Mouse (Mus musculus) heart, embryonic 15.5 days (tissue): ENCODE data around the gene Pde4a. TPM values are rescaled to one million over a fixed set of nuclear protein-coding genes. Genes with fewer than 3 reads are reported as not detected.
A peak's percentile ranks its signal among the peaks of the same experiment; 100 is the strongest.

Experiments
- ATAC-seq: fragments of 200-750 bp; cut with Nextera tagmentation; replicated peaks from 2 replicates; pipeline ENCODE4 v1.8.0; 2017; ENCODE audit warnings: low read depth, moderate TSS enrichment; ENCODE audit not compliant: insufficient number of reproducible peaks, insufficient read depth, low FRiP score
- H3K27ac ChIP-seq: fragments of 300-500 bp; sonication (generic); 2 replicates; pipeline ENCODE4 v1.5.1; 2015; ENCODE audit warnings: mild to moderate bottlenecking, inconsistent platforms
- H3K27me3 ChIP-seq: fragments of 300-500 bp; sonication (generic); 2 replicates; pipeline ENCODE4 v1.6.1; 2015; ENCODE audit warnings: inconsistent platforms
- H3K36me3 ChIP-seq: fragments of 300-500 bp; sonication (generic); 2 replicates; pipeline ENCODE4 v1.6.1; 2015; ENCODE audit warnings: mild to moderate bottlenecking, inconsistent platforms
- H3K4me1 ChIP-seq: fragments of 300-500 bp; sonication (generic); replicated peaks from 2 replicates; pipeline ENCODE4 v1.6.1; 2015; ENCODE audit warnings: inconsistent platforms
- H3K4me2 ChIP-seq: fragments of 300-500 bp; sonication (generic); 2 replicates; pipeline ENCODE4 v1.6.1; 2015; ENCODE audit warnings: inconsistent platforms, mild to moderate bottlenecking, moderate library complexity
- H3K4me3 ChIP-seq: fragments of 300-500 bp; sonication (generic); 2 replicates; pipeline ENCODE4 v1.5.1; 2015; ENCODE audit warnings: mild to moderate bottlenecking, inconsistent platforms
- H3K9ac ChIP-seq: fragments of 300-500 bp; sonication (generic); 2 replicates; pipeline ENCODE4 v1.6.1; 2015; ENCODE audit warnings: mild to moderate bottlenecking, inconsistent platforms
- H3K9me3 ChIP-seq: fragments of 300-500 bp; sonication (generic); replicated peaks from 2 replicates; pipeline ENCODE4 v1.6.1; 2016; ENCODE audit warnings: inconsistent platforms
- WGBS: fragments of 180-500 bp; shearing (Covaris S2); methylation state at CpG from one replicate; pipeline ENCODE4 v1.1.7; 2015; ENCODE audit warnings: mixed read lengths; 5-methylcytosine and 5-hydroxymethylcytosine counted together
- polyA plus RNA-seq: library from polyadenylated mRNA; unstranded; fragments of >200 nt; fragmentation: Nextera tagmentation; extraction: Ambion mirVana; gene quantifications from 2 replicates; pipeline ENCODE4 v1.2.1, GENCODE M21; 2015

The Pde4a gene
- polyA plus RNA-seq, 1 experiment from 2014 or later, result 13.0 TPM

DNA sequence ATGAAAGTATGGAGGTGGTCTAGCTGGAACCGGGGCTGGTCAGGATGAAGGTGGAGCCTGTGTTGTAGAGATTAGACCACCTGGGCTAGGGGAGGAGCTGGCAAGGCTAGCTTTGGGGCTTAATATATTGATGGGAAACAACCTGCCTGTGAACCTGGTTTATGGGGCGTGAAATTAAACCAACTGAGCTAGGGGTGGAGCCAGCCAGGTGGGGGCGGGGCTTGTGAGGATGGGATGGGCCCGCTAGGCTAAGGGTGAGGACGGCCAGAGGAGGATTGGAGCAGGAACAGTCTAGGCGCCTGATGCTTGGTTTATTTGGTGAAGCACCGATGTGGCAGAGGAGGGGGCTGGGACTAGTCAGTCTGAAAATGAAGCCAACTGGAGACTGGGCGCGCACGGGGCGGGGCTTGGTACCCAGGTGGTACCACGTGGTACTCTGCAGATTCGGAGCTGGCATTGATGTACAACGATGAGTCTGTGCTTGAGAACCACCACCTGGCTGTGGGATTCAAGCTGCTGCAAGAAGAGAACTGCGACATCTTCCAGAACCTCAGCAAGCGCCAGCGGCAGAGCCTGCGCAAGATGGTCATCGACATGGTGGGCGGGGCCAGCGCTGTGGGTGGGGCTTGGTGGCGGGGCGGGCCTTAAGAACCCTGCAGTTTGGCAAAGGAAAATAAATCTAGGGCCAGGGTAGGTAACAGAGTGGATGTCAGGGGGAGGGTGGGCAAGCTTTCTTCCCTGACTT is 39.2 kb downstream of the Pde4a start:
- 16% methylated on average over 23 of the region's 23 CpGs for WGBS
- Histone ChIP-seq H3K4me3 (peak overlapping the region; percentile 30), H3K36me3 (peaks cover 18% of the 10 kb centered on the region; the same call in 1 of the 2 replicates), H3K27me3 (no peaks in the 10 kb centered on the region), H3K27ac (no peak overlapping the region), H3K4me2 (peak overlapping the region; percentile 53), H3K9me3 (no peaks in the 10 kb centered on the region), H3K4me1 (peaks cover 7% of the 10 kb centered on the region), H3K9ac (no peak overlapping the region)
- ATAC-seq, result peak; percentile 50; the same call in 1 of the 2 replicates

DNA sequence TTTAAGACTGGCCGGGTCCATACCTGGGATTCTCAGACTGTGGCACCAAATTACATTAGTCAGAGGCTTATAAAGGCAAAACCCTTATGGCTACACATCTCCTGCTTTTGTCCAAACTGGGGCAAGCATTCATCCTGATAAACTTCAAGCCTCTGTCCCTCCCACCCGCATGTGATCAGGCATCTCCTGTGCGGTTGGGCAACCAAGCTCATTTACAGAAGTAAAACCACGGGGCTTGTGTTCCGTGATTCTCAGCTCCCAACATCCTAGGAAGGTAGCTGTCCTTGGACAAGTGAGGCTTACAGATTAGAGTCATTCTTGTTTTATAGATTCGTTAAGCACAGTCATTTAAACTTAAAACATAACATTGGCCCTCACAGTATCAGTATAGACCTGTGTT is 41.3 kb downstream of the Pde4a start:
- H3K4me3 ChIP-seq, result no peak overlapping the region
- H3K27me3 ChIP-seq, result no peaks in the 10 kb centered on the region
- ATAC-seq, result no peak
- WGBS, result 84% methylated on average over 6 of the region's 6 CpGs
- peaks cover 24% of the 10 kb centered on the region for H3K36me3 ChIP-seq
- no peak overlapping the region for H3K27ac ChIP-seq
- no peak overlapping the region for H3K9ac ChIP-seq
- no peaks in the 10 kb centered on the region for H3K9me3 ChIP-seq
- peaks cover 7% of the 10 kb centered on the region for H3K4me1 ChIP-seq
- no peak overlapping the region for H3K4me2 ChIP-seq

- Histone ChIP-seq H3K4me1 (peaks cover 7% of the 10 kb centered on the region), H3K27ac (no peak overlapping the region), H3K4me3 (no peak overlapping the region), H3K4me2 (no peak overlapping the region), H3K27me3 (no peaks in the 10 kb centered on the region), H3K9me3 (no peaks in the 10 kb centered on the region), H3K36me3 (peaks cover 26% of the 10 kb centered on the region), H3K9ac (no peak overlapping the region)
- no peak for ATAC-seq
- WGBS, result 81% methylated on average over 2 of the region's 2 CpGs
Measured at GRCm38 (mm10) chr9:21208626-21209025, 43.1 kb downstream of the Pde4a start.

DNA sequence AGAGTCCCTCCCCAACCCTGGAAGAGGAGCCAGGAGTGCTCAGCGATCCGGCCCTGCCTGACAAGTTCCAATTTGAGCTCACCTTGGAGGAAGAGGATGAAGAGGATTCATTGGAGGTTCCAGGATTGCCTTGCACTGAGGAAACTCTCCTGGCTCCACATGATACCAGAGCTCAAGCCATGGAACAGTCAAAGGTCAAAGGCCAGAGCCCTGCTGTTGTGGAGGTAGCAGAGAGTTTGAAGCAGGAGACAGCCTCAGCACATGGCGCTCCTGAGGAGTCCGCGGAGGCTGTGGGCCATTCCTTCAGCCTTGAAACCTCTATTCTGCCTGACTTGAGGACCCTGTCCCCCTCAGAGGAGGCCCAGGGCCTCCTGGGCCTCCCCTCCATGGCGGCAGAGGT is 45.3 kb downstream of the Pde4a start:
- 79% methylated on average over 6 of the region's 6 CpGs for WGBS
- no peaks in the 10 kb centered on the region for H3K9me3 ChIP-seq
- H3K4me1 ChIP-seq, result no peaks in the 10 kb centered on the region
- no peak overlapping the region for H3K9ac ChIP-seq
- H3K4me2 ChIP-seq, result no peak overlapping the region
- no peaks in the 10 kb centered on the region for H3K27me3 ChIP-seq
- no peak for ATAC-seq
- H3K36me3 ChIP-seq, result peaks cover 23% of the 10 kb centered on the region
- H3K27ac ChIP-seq, result no peak overlapping the region
- no peak overlapping the region for H3K4me3 ChIP-seq

DNA sequence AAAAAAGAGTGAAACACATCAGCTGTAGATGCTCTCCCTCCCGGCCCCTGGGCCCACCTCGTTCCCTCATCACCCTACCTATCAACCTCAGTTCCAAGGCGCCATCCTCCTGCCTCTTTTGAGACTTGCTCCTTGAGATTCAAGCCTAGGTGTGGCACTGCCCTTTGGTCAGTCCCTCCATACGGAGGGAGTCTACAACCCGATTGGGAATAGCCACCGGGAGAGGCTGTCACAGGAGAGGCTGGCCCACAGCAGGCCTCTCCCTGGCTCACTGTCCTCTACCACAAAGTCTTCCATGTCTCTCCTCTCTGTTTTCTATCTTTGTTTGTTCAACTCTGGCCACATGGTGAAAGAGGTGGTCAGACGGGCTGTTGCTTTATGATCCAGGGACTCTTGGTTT is 46.1 kb downstream of the Pde4a start:
- Histone ChIP-seq H3K4me1 (no peaks in the 10 kb centered on the region), H3K27me3 (no peaks in the 10 kb centered on the region), H3K4me2 (no peak overlapping the region), H3K27ac (no peak overlapping the region), H3K36me3 (peaks cover 18% of the 10 kb centered on the region), H3K9me3 (no peaks in the 10 kb centered on the region), H3K9ac (no peak overlapping the region), H3K4me3 (no peak overlapping the region)
- WGBS, result 85% methylated on average over 7 of the region's 7 CpGs
- ATAC-seq, result no peak

DNA sequence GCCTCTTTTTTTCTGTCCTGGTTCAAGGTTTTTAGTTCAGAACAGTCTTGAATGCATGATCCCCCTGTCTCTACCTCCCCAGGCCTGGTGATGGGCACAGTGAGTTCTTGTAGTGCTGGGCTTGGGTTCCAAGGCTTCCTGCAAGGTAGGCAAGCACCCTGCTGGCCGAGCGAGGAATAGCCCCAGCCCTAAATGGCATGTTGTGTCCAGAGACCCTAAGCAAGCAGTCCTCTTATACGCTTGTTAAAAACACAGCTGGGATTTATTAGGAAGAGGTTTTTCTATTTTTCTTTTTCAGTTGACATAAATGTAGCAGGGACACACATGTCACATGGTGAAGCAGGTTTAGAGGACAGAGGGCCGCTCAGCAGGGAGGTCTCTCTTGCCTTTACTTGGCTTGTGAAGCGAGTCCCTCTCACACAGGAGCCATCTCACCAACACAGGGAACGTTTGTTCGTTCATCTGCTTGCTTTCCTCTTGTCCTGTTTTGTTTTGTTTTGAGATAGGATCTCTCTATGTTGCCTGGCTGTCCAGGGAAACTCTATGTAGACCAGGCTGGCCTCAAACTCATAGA is 48.2 kb downstream of the Pde4a start:
- Histone ChIP-seq H3K4me1 (no peaks in the 10 kb centered on the region), H3K9me3 (no peaks in the 10 kb centered on the region), H3K36me3 (peaks cover 12% of the 10 kb centered on the region), H3K27ac (no peak overlapping the region), H3K27me3 (no peaks in the 10 kb centered on the region), H3K4me3 (no peak overlapping the region), H3K9ac (no peak overlapping the region), H3K4me2 (no peak overlapping the region)
- WGBS, result 38% methylated on average over 7 of the region's 7 CpGs
- no peak for ATAC-seq

DNA sequence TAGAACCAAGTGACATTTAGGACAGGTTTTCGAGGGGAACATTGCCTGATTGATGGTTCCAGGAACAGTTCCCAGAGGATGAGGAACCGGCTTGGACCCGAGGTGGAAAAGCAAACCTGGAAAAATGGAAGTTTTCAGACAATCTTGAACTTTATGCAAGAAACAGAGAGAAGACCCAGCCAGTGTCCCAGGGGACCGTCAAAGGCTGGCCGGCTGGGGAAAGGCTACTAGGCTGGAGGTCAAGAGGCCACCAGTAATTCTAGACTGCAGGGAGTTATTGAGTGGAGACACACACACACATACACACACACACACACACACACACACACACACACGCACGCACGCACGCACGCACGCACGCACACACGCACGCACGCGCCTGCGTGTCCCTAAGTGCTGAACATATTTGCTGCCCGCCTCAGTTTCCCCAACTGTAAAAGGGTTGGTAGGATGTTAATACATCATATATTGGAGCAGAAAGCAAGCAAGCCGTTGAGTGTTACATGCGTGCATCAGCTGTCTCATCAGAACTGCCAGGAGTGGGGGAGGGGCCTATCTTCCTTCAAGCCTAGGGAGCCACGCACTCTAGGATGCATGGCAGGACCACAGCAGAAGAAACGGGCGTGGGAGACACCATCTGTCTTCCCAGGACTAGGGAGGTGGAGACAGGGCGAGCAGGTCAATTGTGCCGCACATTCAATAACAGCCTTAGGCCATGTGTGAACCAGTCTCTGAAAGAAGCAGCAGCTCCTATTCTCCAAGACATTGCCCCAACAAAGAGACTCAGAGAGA is 50.7 kb downstream of the Pde4a start:
- Histone ChIP-seq H3K27me3 (no peaks in the 10 kb centered on the region), H3K4me3 (no peak overlapping the region), H3K9ac (no peak overlapping the region), H3K36me3 (peaks cover 6% of the 10 kb centered on the region), H3K9me3 (no peaks in the 10 kb centered on the region), H3K4me1 (peaks cover 5% of the 10 kb centered on the region), H3K4me2 (no peak overlapping the region), H3K27ac (no peak overlapping the region)
- ATAC-seq, result no peak
- WGBS, result 71% methylated on average over 25 of the region's 25 CpGs

DNA sequence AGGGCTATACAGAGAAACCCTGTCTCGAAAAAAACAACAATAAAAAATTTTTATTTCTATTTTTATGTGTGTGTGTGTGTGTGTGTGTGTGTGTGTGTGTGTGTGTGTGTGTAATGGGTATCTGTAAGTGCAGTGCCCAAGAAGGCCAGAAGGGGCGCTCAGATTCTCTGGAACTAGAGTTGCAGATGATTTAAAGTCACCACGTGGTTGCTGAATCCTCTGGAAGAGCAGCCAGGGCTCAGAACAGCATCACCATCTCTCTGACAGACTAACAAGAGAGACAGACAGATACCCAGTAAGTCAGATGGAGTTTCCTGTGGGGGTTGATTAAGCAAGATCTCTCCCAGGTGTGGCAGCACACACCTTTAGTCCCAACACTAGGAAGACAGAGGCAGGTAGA is 54.3 kb downstream of the Pde4a start:
- Histone ChIP-seq H3K4me3 (no peak overlapping the region), H3K36me3 (no peaks in the 10 kb centered on the region), H3K4me2 (no peak overlapping the region), H3K9ac (no peak overlapping the region), H3K27ac (no peak overlapping the region), H3K4me1 (peaks cover 13% of the 10 kb centered on the region), H3K27me3 (no peaks in the 10 kb centered on the region), H3K9me3 (no peaks in the 10 kb centered on the region)
- 57% methylated on average over 3 of the region's 3 CpGs for WGBS
- no peak for ATAC-seq

DNA sequence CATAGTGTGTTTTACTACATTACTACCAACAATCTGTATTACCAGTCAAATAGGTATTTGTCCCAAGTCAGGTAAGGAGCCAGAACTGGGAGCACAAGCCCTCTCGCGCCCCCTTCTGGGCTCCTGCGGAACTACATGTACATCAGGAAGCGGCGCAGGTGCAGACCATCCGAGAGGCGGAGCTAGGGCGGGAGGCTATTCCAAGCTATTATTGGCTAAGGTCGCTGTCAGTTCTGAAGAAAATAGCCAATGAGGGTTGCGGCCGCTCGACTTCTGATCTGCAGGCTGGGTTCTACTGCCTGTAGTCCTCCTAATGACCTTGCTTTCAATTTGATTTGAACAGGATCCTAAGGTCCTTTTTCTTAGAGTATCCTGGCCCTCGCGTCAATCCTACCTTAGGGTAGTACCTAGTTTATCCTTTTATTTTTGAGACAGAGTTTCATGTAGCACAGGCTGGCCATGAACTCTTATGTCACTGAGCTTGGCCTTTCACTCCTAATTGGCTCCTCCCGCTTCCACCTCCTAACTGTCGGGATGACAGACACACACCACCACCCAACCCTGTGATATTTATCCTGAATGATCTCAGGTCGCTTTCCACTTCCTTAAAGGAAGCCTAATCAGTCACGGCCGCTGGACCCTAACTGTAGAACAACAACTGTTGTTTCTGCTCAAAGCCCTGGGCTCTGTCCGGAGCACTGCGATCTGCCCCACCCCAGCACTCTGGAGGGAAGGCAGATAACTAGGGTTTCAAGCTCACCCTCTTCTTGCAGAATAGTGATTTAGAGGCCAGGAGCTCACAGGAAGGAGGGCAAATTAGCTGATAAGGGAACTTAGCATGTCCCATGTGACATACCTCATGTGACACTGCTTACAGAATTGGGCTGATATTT is 55.2 kb downstream of the Pde4a start:
- ATAC-seq, result peak; percentile 91
- 7% methylated on average over 21 of the region's 21 CpGs for WGBS
- peak overlapping the region; percentile 79 for H3K27ac ChIP-seq
- H3K27me3 ChIP-seq, result no peaks in the 10 kb centered on the region
- peak overlapping the region; percentile 53 for H3K4me2 ChIP-seq
- H3K36me3 ChIP-seq, result no peaks in the 10 kb centered on the region
- H3K4me3 ChIP-seq, result peak overlapping the region; percentile 33
- no peaks in the 10 kb centered on the region for H3K9me3 ChIP-seq
- peaks cover 19% of the 10 kb centered on the region for H3K4me1 ChIP-seq
- 0 out of 2 replicates have a peak overlapping the region, but pooled peaks have one; percentile 5 for H3K9ac ChIP-seq

DNA sequence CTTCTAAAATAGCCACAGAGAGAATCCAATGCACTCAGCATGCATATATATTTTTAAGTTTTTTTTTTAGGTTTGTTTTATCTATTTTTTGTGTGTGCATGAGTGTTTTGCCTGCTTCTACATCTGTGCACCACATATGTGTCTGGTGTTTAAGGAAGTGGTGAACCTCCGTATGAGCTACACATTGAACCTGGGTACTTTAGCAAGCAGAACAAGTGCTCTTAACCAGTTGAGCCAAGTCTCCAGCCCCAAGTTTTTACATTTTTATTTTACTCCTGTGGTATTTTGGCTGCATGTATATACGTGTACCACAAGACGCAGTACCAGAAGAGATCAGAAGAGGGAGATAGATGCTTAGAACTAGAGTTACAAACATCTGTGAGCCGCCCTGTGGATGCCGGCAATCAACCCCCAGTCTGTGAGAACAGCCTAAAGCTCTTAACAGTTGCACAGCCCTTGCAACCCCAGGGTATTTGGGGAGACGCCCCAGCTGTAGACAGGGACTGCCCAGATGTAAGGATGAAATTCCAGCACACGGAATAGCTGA is 55.9 kb downstream of the Pde4a start:
- peak overlapping the region; percentile 33; the same call in 1 of the 2 replicates for H3K4me3 ChIP-seq
- peak overlapping the region; percentile 53 for H3K4me2 ChIP-seq
- H3K4me1 ChIP-seq, result peaks cover 19% of the 10 kb centered on the region
- H3K9me3 ChIP-seq, result no peaks in the 10 kb centered on the region
- no peak for ATAC-seq
- WGBS, result 18% methylated on average over 7 of the region's 7 CpGs
- H3K9ac ChIP-seq, result no peak overlapping the region
- H3K36me3 ChIP-seq, result no peaks in the 10 kb centered on the region
- no peaks in the 10 kb centered on the region for H3K27me3 ChIP-seq
- peak overlapping the region; percentile 79 for H3K27ac ChIP-seq
